Mouse (Mus musculus) limb, embryonic 14.5 days (tissue): ENCODE measurements around the gene Gm19426. TPM values are rescaled to one million over a fixed set of nuclear protein-coding genes. Genes with fewer than 3 reads are reported as not detected.

Experiments used
- ATAC-seq: fragments of 200-750 bp; cut with Nextera tagmentation; 2 replicates; pipeline ENCODE4 v1.8.0; 2017; ENCODE audit warnings: low read depth, moderate number of reproducible peaks, moderate TSS enrichment; ENCODE audit not compliant: low FRiP score
- DNase-seq: peaks from one replicate; pipeline ENCODE4 v3.0.0-alpha.2; 2015; ENCODE audit warnings: low spot score
- H3K27ac ChIP-seq: fragments of 300-500 bp; sonication (generic); replicated peaks from 2 replicates; pipeline ENCODE4 v1.5.1; 2014; ENCODE audit warnings: low read depth, mild to moderate bottlenecking, low read length, moderate library complexity, mixed read lengths
- H3K27me3 ChIP-seq: fragments of 300-500 bp; sonication (generic); 2 replicates; pipeline ENCODE4 v1.6.1; 2014; ENCODE audit warnings: low read length, mixed read lengths; ENCODE audit not compliant: control insufficient read depth, insufficient read depth
- H3K36me3 ChIP-seq: fragments of 300-500 bp; sonication (generic); 2 replicates; pipeline ENCODE4 v1.6.1; 2014; ENCODE audit warnings: mild to moderate bottlenecking, low read length, moderate library complexity, mixed read lengths; ENCODE audit not compliant: control insufficient read depth, insufficient read depth
- H3K4me1 ChIP-seq: fragments of 300-500 bp; sonication (generic); 2 replicates; pipeline ENCODE4 v1.6.1; 2014; ENCODE audit warnings: antibody characterized with exemption, low read length, mixed read lengths; ENCODE audit not compliant: control insufficient read depth, insufficient read depth
- H3K4me2 ChIP-seq: fragments of 300-500 bp; sonication (generic); replicated peaks from 2 replicates; pipeline ENCODE4 v1.6.1; 2014; ENCODE audit warnings: low read depth, mild to moderate bottlenecking, low read length, moderate library complexity; ENCODE audit not compliant: severe bottlenecking
- H3K4me3 ChIP-seq: fragments of 300-500 bp; sonication (generic); replicated peaks from 2 replicates; pipeline ENCODE4 v1.5.1; 2014; ENCODE audit warnings: low read length
- H3K9ac ChIP-seq: fragments of 300-500 bp; sonication (generic); 2 replicates; pipeline ENCODE4 v1.6.1; 2014; ENCODE audit warnings: mild to moderate bottlenecking, low read depth, low read length, moderate library complexity; ENCODE audit not compliant: severe bottlenecking
- H3K9me3 ChIP-seq: fragments of 300-500 bp; sonication (generic); 2 replicates; pipeline ENCODE4 v1.6.1; 2016; ENCODE audit warnings: low read length; ENCODE audit not compliant: control insufficient read depth
- POLR2A ChIP-seq: fragments of 200-500 bp; IDR thresholded peaks from 2 replicates; pipeline ENCODE4 v1.8.0; 2012; ENCODE audit warnings: inconsistent platforms, mild to moderate bottlenecking, moderate library complexity, borderline replicate concordance; ENCODE audit not compliant: insufficient read depth, insufficient read length; ENCODE audit errors: extremely low read depth
- WGBS: fragments of 180-500 bp; shearing (Covaris S2); extraction: QIAGEN DNeasy Blood & Tissue Kit; methylation state at CpG from one replicate; pipeline ENCODE4 v1.1.7; 2014; 5-methylcytosine and 5-hydroxymethylcytosine counted together
- polyA plus RNA-seq, 2 experiments: library from polyadenylated mRNA; depleted of rRNA in 1 of 2; stranded (reverse) in 1 of 2; unstranded in 1 of 2; fragments of >200 nt; fragmentation: Nextera tagmentation in 1 of 2; extraction: Ambion mirVana in 1 of 2; gene quantifications; 2 replicates each; pipeline versions ENCODE4 v1.2.1 to v1.2.3; 2012 to 2014

The Gm19426 gene
- polyA plus RNA-seq, 2 experiments, result 4.3 to 14.9 TPM

- H3K4me2 ChIP-seq, result no peak overlapping the region
- WGBS, result 88% methylated on average over 10 of the region's 10 CpGs
- H3K4me3 ChIP-seq, result no peak overlapping the region
- no peak overlapping the region for H3K27ac ChIP-seq
- H3K9me3 ChIP-seq, result no peaks in the 10 kb centered on the region
- DNase-seq (no peak), ATAC-seq (no peak)
- TF ChIP-seq POLR2A, result no peak
- no peaks in the 10 kb centered on the region for H3K27me3 ChIP-seq
- peaks cover 10% of the 10 kb centered on the region; the same call in 1 of the 2 replicates for H3K4me1 ChIP-seq
- no peak overlapping the region for H3K9ac ChIP-seq
- peaks cover 22% of the 10 kb centered on the region for H3K36me3 ChIP-seq
These were observed 17.7 kb downstream of the Gm19426 start for GRCm38 (mm10) chr2:84725770-84726169.

GRCm38 (mm10) chr2:84723856-84724255, 19.6 kb downstream of the Gm19426 start:
- TF ChIP-seq POLR2A, result no peak
- Histone ChIP-seq H3K27me3 (no peaks in the 10 kb centered on the region), H3K9me3 (no peaks in the 10 kb centered on the region), H3K4me1 (peaks cover 10% of the 10 kb centered on the region; the same call in 1 of the 2 replicates), H3K4me2 (no peak overlapping the region), H3K27ac (no peak overlapping the region), H3K4me3 (no peak overlapping the region), H3K36me3 (peaks cover 22% of the 10 kb centered on the region), H3K9ac (no peak overlapping the region)
- whole genome bisulfite sequencing, result 93% methylated on average over 14 of the region's 14 CpGs
- ATAC-seq (no peak), DNase-seq (no peak)

GRCm38 (mm10) chr2:84721182-84721581, 22.3 kb downstream of the Gm19426 start:
- Histone ChIP-seq H3K4me2 (no peak overlapping the region), H3K27ac (no peak overlapping the region), H3K4me3 (no peak overlapping the region), H3K9me3 (no peaks in the 10 kb centered on the region), H3K4me1 (peaks cover 6% of the 10 kb centered on the region; the same call in 1 of the 2 replicates), H3K36me3 (peaks cover 22% of the 10 kb centered on the region), H3K9ac (no peak overlapping the region), H3K27me3 (no peaks in the 10 kb centered on the region)
- no peak for TF ChIP-seq POLR2A
- WGBS, result 79% methylated on average over 3 of the region's 3 CpGs
- ATAC-seq (no peak), DNase-seq (no peak)

GRCm38 (mm10) chr2:84720718-84721117, 22.7 kb downstream of the Gm19426 start:
- WGBS, result 95% methylated on average over 2 of the region's 2 CpGs
- no peak overlapping the region for H3K4me3 ChIP-seq
- no peak overlapping the region for H3K4me2 ChIP-seq
- no peaks in the 10 kb centered on the region for H3K9me3 ChIP-seq
- no peak overlapping the region for H3K9ac ChIP-seq
- no peaks in the 10 kb centered on the region for H3K27me3 ChIP-seq
- H3K36me3 ChIP-seq, result peaks cover 20% of the 10 kb centered on the region
- no peak for ATAC-seq
- H3K4me1 ChIP-seq, result 0 out of 2 replicates have a peak, but pooled peaks cover 3% of the 10 kb centered on the region
- DNase-seq, result no peak
- no peak for TF ChIP-seq POLR2A
- H3K27ac ChIP-seq, result no peak overlapping the region

GRCm38 (mm10) chr2:84717357-84717756, 26.1 kb downstream of the Gm19426 start:
- DNase-seq (no peak), ATAC-seq (no peak)
- 94% methylated on average over 4 of the region's 4 CpGs for WGBS
- no peak overlapping the region for H3K4me3 ChIP-seq
- H3K27ac ChIP-seq, result no peak overlapping the region
- H3K4me1 ChIP-seq, result peaks cover 8% of the 10 kb centered on the region; the same call in 1 of the 2 replicates
- no peaks in the 10 kb centered on the region for H3K27me3 ChIP-seq
- no peak overlapping the region for H3K4me2 ChIP-seq
- no peaks in the 10 kb centered on the region for H3K9me3 ChIP-seq
- TF ChIP-seq POLR2A, result no peak
- H3K9ac ChIP-seq, result no peak overlapping the region
- H3K36me3 ChIP-seq, result 0 out of 2 replicates have a peak, but pooled peaks cover 5% of the 10 kb centered on the region
